Mouse (Mus musculus) midbrain, embryonic 11.5 days (tissue): ENCODE measurements around the gene Iqschfp. TPM values are rescaled to one million over a fixed set of nuclear protein-coding genes. Genes with fewer than 3 reads are reported as not detected.

Experiments used
- ATAC-seq: fragments of 200-750 bp; cut with Nextera tagmentation; 2 replicates; pipeline ENCODE4 v1.8.0; 2017; ENCODE audit warnings: moderate TSS enrichment, moderate library complexity; ENCODE audit not compliant: low FRiP score
- DNase-seq: peaks from one replicate; pipeline ENCODE4 v3.0.0; 2015; ENCODE audit warnings: low spot score; ENCODE audit errors: missing footprints
- H3K27ac ChIP-seq: fragments of 300-500 bp; sonication (generic); 2 replicates; pipeline ENCODE4 v1.5.1; 2014; ENCODE audit warnings: low read depth, low read length
- H3K27me3 ChIP-seq: fragments of 300-500 bp; sonication (generic); 2 replicates; pipeline ENCODE4 v1.6.1; 2014; ENCODE audit warnings: mild to moderate bottlenecking, low read length, moderate library complexity, mixed read lengths; ENCODE audit not compliant: control insufficient read depth, insufficient read depth
- H3K36me3 ChIP-seq: fragments of 300-500 bp; sonication (generic); 2 replicates; pipeline ENCODE4 v1.6.1; 2014; ENCODE audit warnings: mild to moderate bottlenecking, low read length, moderate library complexity, mixed read lengths; ENCODE audit not compliant: control insufficient read depth, insufficient read depth
- H3K4me1 ChIP-seq: fragments of 300-500 bp; sonication (generic); 2 replicates; pipeline ENCODE4 v1.6.1; 2014; ENCODE audit warnings: low read length; ENCODE audit not compliant: control insufficient read depth, insufficient read depth
- H3K4me2 ChIP-seq: fragments of 300-500 bp; sonication (generic); 2 replicates; pipeline ENCODE4 v1.6.1; 2014; ENCODE audit warnings: mild to moderate bottlenecking, moderate library complexity
- H3K4me3 ChIP-seq: fragments of 300-500 bp; sonication (generic); 2 replicates; pipeline ENCODE4 v1.5.1; 2014; ENCODE audit warnings: low read depth, low read length
- H3K9ac ChIP-seq: fragments of 300-500 bp; sonication (generic); 2 replicates; pipeline ENCODE4 v1.6.1; 2014; ENCODE audit warnings: low read length
- H3K9me3 ChIP-seq: fragments of 300-500 bp; sonication (generic); 2 replicates; pipeline ENCODE4 v1.6.1; 2016; ENCODE audit warnings: low read length; ENCODE audit not compliant: control insufficient read depth
- WGBS: fragments of 180-500 bp; shearing (Covaris S2); extraction: QIAGEN DNeasy Blood & Tissue Kit; methylation state at CpG from one replicate; pipeline ENCODE4 v1.1.7; 2014; 5-methylcytosine and 5-hydroxymethylcytosine counted together
- polyA plus RNA-seq: library from polyadenylated mRNA; unstranded; fragments of >200 nt; fragmentation: Nextera tagmentation; extraction: Ambion mirVana; gene quantifications from 2 replicates; pipeline ENCODE4 v1.2.1, GENCODE M21; 2014

The Iqschfp gene
- polyA plus RNA-seq, 1 experiment from 2014 or later = 2.6 TPM

GRCm38 (mm10) chr3:68675216-68675835 is 783.3 kb downstream of the Iqschfp start:
- no peaks in the 10 kb centered on the region for H3K36me3 ChIP-seq
- no peak overlapping the region for H3K4me3 ChIP-seq
- H3K27me3 ChIP-seq = no peaks in the 10 kb centered on the region
- no peaks in the 10 kb centered on the region for H3K9me3 ChIP-seq
- 81% methylated on average over 12 of the region's 12 CpGs for WGBS
- no peaks in the 10 kb centered on the region for H3K4me1 ChIP-seq
- DNase-seq (no peak), ATAC-seq (no peak)
- no peak overlapping the region for H3K4me2 ChIP-seq
- H3K9ac ChIP-seq = no peak overlapping the region
- H3K27ac ChIP-seq = no peak overlapping the region

Other genes with a start within 250 kb of the Iqschfp start
- gene Iqcj, start within 50 bp of the Iqschfp start, polyA plus RNA-seq = 0.23 and 0.34 TPM in 2 replicates
- gene Schip1, start 172.6 kb downstream of the Iqschfp start, polyA plus RNA-seq = 83.1 and 89.8 TPM in 2 replicates